Mouse (Mus musculus): ENCODE data around the gene Olfr315.
"Not testable (repeated sequence)": the region's sequence is repeated elsewhere in the genome, so short reads cannot be mapped to it uniquely, and the experiment has no call there.

Olfr315 gene

DNA sequence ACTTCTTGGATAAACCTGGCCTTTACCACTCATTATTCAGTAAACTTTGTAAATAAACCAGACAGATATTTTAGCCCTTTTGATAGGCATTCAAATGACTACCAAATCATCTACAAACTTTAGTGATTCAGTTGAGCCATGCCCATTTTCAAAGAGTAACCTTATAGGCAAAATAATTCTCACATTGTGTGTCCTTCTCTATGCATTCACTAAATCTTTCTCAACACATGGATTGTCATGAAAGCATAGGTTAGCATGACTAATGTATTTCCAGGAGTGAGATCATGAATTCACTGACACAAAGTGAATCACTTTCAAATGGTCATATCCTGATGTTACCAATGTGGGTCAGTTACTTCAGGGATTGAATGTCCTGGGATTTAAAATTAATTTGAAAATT is at the start of gene Olfr315:
Gene Olfr315 (plus strand): TSS at position 301 of the 400 bp plus-strand sequence.
- DNase-seq (ENCODE audit: low read depth, low spot score), result no peak

DNA sequence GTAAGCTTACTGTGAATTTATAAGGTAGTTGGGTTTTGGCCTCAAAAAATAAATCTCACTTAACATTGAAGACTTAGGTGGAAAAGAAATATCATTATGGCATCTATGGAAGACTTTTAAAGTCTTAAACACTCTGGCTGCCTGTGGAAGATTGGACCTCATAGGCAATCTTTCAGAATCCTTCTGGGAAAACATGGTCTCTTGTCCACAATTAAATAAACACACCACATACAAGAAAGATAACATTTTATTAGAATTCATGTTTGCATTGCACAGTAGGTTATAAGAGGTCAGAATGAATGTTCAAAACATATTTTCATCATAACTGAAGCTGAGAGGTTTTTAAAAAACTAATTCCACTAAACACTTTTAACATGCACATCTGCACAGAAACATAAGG is 49.1 kb upstream of the Olfr315 start, which contains the start of gene Olfr318:
Gene Olfr318 (minus strand): TSS at position 101 of the 400 bp plus-strand sequence.
- DNase-seq (ENCODE audit: low read depth, low spot score), result no peak

DNA sequence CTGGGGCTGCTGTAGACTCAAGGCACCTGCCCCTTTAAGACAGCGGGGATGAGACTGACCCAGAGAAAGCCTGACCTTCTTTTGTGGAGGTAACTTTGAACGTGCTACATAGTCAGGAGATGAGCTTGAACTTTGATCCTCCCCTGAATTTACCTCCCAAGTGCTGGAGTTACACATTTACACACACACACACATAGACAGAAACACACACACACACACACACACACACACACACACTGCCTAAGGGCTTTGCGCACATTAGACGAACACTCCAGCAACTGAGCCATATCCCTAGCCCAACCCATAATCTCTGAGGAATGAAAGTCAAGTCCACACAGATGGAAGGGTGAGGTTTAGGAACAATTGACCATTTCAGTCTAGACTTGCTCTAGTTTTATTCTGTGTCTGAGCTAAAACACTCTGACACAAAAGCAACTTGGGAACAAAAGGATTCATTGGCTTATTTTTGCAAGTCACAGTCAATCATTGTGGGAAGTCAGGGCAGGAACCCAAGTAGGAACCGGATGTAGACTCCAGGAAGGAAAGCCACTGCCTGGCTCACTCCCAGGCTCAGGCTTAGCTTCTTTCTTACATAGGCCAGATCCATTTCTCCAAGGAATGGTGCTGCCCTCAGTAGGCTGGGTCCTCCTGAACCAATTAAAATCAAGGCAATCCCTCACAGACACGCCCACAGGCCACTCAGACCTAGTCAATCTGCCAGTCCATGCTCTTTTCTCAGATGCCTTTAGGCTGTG is 44.9 kb upstream of the Olfr315 start:
- DNase-seq (ENCODE audit: low read depth, low spot score), result not testable (repeated sequence)

DNA sequence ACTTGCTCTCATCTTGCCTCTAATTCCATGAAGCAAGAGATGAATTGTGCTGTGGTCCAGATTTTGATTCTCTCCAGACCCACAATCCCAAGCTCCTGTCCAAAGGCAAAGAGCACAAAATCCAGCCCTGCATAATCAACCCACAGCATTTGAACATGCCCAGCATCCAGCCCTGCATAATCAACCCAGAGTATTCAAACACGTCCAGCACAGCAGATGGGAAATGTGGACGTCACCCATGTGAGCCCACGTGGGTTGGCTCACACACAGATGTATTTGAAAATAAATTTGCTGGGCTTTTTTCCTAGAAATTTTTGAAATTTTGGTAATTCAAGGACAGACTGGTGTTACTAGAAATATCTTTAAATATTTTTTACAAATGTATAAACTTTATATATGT is 39.6 kb upstream of the Olfr315 start:
- no peak for DNase-seq (ENCODE audit: low read depth, low spot score)

DNA sequence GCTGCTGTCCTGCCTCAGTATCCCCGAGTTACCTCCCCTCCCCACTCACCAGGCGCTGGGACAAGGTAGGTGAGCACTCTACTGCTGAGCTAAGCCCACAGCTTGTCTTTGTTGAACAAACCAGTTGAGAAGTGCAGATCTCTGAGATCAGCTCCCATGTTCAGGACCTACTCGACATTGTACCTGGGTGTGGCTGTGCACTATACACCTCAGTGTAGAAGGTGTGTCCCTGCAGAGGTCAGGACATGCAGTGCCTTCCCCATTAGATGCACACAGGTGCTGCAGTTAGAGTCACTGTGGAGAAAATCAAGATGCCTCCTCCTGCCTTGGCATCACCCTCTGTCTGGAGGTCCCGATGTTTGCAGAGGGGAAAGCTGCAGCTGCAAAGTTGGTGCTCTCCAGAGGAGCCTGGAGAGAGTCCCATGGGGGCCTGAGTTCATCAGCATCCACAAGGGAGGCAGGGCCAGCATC is 34.2 kb upstream of the Olfr315 start, which contains the start of gene Olfr317:
Gene Olfr317 (minus strand): TSS at position 421 of the 471 bp plus-strand sequence.
- DNase-seq (ENCODE audit: low read depth, low spot score), result no peak

DNA sequence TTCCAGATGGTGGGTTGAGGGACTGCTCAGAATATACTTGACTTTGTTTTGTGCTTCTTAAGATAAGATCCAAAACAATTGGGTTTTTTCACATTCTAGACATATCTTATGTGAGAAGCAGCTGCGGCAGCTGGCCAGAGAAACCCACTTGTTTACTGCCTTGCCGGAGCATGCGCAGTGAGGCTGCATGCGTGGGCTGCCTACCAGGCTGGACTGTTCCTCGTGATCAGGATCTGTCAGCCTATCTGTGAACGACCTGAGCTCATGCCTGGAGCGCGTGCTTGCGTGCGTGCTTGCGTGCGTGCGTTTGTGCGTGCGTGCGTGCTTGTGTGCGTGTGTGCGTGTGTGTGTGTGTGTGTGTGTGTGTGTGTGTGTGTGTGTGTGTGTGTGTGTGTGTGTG is 21.9 kb upstream of the Olfr315 start:
- not testable (repeated sequence) for DNase-seq (ENCODE audit: low read depth, low spot score)

DNA sequence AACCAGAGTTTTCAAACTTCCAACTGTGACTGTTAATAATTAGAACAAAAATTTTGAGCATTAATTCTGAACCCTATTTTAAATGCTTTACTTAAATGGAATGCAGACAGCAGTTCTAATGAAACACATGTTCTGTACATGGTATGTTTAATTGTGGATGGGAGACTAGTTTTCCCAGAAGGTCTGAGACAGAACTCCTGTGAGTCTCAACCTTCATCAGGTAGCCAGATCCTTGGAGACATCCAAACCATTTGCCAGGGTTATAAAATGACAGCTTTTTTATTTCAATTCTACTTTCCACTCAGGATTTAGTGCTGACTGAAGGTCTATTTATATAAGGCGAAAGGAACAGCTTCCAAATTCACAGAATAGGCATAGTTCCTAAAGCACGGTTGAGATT is 20.6 kb upstream of the Olfr315 start, which contains the start of gene Olfr316:
Gene Olfr316 (plus strand): TSS at position 301 of the 400 bp plus-strand sequence.
- DNase-seq (ENCODE audit: low read depth, low spot score), result no peak

DNA sequence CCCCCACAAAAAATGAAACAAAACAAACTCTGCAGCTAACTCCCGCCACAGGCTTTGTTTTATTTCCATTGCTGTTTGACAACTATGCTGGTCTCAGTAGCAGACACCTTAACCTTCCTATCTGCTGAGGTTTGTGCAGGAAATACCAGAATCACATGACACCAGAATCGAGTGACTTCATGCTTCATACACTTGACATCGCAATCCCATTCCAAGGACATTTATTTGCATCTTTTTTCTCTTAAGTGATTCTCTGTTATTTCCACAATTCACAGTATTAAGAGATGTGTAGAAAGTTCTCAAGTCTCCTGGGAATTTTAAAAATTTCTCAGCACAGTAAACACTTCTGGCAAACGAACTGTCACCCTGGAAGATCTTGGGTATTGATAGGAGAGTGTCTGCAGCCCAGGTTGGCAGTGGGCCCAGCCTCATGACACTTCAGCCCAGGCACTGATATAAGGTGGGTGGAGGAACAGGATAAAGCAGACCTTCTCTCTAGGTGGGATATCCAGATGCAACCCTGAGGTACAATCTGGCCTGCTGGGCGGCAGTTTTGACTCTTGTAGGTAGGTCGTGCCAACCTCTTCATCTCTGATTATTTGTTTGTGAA is 9.6 kb downstream of the Olfr315 start, which contains the start of gene Olfr314:
Gene Olfr314 (plus strand): TSS at position 473 of the 610 bp plus-strand sequence.
- no peak for DNase-seq (ENCODE audit: low read depth, low spot score)

DNA sequence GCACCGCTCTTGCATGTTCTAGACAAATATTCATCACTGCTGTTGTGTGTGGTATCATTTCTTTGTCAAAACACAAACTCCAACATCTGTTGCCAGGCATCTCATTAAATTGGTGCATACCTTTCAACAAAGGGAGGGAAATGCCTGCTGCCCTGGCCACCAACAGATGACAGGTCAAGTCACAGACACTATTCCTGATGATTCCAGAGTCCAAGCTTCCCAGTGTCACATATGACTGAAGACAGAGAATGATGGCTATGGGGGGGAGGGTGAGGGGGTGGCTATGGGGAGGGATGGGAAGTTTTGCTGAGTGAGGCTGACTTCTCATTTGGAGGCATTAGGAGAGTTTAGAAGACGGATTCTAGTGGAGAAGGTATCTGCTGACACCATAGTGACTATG is 11.2 kb downstream of the Olfr315 start:
- DNase-seq (ENCODE audit: low read depth, low spot score), result no peak

DNA sequence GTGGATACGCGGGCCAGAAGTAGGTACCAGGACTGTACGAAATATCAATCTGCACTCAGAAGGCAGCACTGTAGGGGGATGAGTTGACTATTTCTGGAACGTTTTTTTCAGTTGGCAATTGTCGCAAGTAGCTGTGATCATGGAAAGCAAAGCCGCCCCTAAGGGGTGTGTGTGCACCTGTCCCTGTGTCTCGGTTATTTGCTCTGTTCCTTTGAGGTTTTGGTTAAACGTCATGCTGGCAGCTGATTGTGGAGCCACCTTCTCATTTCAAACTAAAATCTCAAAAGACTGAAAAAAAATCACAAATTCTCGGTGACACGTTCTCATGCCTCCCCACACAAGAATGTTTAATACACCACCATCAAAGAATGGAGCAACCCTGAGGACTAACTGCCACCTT is 14.7 kb downstream of the Olfr315 start:
- DNase-seq (ENCODE audit: low read depth, low spot score), result peak; percentile 21

DNA sequence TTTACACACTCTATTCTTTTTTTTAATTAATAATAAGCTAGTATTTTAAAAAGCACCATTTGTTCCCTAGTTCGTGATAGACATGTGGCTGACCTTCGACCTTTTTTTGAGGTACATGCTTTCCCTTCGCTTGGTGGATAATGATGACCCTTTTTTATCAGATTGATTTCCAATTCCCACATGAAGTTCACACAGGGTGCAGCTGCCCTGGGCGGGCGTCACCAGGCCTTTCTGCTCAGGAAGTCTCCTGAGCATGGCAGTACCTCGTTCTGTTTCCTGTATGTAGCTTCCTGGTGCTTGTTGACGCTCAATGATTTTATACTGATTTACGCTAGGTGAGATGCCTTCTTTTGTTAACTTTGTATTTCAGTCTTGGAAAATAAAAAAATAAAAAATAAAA is 15.4 kb downstream of the Olfr315 start:
- DNase-seq (ENCODE audit: low read depth, low spot score), result peak; percentile 42

DNA sequence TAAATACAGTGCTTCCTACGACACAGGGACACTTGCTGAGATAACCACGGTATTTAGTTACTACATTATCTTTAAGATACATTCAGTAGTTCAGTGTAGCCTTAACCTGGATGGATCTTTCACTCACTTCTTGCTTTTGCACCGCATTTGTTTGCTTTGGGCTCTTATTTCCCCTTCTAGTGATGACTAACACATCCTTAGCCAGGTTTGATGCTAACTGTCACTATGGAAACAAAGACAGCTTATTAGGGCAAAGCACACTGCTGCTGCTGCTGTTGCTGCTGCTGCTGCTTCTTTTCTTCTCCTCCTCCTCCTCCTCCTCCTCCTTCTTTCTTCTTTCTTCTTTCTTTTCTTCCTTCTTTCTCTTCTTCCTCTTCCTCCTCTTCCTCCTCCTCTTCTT is 16.5 kb downstream of the Olfr315 start:
- peak; percentile 20 for DNase-seq (ENCODE audit: low read depth, low spot score)

DNA sequence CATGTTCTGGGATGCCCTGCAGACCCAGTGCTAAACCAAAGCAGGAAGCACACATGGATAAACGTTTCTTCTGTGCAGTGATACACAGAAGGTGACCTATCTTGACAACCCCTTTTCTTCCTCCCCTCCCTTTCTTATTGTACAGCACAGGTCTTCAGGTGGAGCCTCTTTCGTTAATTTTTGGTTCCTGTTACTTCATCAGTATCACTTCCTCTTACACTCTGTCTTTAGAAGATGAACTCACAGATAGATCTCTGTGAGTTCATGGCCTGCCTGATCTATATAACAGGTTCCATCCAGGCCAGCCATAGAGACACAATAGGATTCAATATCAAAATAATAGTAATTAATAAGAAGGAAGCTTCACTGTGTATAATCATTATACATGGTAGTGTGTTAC is 17.1 kb downstream of the Olfr315 start:
- DNase-seq (ENCODE audit: low read depth, low spot score), result no peak

DNA sequence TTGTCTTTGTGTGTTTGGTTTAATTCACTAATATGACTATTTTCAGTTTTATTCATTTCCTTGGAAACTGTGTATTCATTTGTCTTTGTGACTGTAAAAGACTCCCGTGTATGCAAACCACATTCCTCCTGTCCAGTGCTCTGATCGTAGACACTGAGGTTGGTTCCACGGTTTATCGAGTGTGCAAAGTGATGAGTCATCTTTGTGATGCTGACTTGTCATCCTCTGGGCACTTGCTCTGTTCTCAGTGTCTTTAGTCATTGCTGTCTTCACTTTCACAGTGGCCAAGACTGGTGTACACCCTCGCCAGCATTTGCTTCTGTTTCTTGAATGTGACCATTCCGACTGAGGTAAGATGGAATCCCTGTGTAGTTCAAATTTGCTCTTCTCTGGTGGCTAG is 17.7 kb downstream of the Olfr315 start:
- DNase-seq (ENCODE audit: low read depth, low spot score), result no peak

DNA sequence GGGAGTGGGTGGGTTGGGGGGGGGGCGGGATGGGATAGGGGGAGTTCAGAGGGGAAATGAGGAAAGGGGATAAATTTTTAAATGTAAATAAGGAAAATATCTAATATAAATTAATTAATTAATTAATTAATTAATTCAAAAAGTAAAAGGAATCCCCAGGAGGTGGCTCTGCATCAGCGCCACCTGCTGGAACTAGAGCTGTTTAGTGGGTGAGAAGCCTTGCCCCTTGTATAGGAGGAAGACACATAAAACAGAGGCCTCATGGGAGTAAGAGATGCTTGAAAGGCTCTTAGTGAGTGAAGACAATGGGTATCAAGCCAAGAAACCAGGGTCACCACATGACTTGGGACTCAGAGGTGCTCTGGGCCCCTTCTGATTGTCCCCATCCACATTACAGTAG is 22.9 kb downstream of the Olfr315 start:
- peak; percentile 28 for DNase-seq (ENCODE audit: low read depth, low spot score)

DNA sequence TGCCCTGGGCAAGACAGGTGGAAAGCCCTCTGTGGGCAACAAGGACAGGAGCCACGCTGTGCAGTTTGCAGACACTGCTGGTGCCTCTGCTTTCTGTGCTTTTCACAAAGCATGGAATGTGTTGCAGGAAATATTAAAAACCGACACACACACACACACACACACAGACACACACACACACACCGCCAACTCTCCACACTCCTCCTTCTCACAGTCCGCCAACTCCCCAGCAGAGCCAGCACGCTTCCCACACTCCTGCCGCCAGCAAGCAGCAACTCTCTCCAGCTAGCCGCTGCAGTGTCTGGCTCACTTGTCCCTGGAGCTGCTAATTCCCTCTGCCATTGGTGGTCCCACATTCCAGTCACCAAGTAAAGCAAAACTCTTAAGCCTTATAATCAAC is 23.9 kb downstream of the Olfr315 start:
- DNase-seq (ENCODE audit: low read depth, low spot score), result no peak

DNA sequence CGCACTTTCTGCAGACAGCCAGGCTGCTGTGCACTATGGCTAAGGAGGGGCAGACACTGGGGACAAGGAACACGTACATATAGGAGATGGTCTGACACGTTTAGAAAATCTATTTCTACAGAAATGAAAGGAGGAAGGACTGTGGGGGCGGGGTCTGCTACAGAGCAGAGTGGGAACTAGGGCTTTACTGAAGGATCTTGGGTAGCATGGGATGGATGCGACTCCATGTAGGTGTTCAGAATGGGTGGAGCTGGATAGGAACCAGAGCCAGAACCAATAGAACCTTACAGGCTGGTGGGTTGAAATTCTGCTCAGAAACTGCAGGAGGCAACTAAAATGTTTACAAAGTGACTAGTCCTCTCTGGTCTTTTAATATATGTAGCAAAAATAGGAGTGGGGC is 26.8 kb downstream of the Olfr315 start:
- DNase-seq (ENCODE audit: low read depth, low spot score), result no peak

DNA sequence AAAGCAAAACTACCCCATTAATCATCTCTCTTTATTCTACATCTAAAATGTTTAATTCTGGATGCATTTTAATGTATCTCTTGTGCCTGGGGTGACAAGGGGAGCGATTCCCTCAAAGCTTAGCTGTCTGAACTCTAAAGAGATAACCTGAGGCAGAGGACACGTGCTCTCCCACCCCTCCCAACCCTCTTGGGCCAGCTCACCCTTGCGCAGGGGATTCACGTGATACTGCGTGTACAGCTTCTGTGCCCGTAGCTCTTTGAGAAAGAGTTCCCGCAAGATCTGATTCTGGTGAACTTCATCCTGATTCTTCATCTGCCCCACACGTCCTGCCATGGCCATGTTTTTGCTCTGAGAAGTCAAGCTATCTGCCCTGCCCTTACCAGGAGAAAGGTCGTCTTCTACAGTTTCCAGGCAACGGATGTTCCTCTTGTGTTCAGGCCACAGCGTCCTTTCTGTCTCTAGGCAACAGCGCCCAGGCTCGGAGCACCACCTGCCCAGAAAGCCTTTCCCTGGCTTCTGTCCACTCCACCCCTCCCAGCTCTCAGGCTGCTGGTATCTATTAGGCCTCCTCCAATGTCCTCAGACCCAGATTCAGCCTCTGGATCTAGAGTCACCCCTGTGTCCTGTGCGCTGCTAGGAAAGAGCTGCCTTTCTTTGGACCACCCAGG is 28.7 kb downstream of the Olfr315 start, which contains the start of gene Fam183b:
Gene Fam183b (minus strand): TSS at position 403 of the 671 bp plus-strand sequence.
- DNase-seq (ENCODE audit: low read depth, low spot score), result peak; percentile 39

DNA sequence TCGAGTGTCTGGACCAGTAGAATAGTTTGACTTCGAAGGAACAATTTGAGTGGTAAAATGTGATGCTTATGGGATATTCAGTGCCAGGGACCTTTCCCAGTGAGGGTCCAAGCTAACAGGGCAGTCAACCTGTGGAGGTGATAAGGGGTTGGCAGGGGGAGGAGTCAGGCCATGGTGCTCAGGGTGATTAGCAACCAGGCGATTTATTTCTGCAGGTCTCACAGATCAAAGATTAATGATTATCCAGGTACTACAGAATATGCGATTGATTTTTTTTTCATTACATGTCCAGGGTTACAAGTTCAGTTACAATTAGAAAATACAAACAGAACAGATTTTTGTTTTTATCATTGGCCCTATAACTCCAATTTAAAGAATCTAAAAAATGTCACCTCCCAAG is 30.9 kb downstream of the Olfr315 start:
- no peak for DNase-seq (ENCODE audit: low read depth, low spot score)

DNA sequence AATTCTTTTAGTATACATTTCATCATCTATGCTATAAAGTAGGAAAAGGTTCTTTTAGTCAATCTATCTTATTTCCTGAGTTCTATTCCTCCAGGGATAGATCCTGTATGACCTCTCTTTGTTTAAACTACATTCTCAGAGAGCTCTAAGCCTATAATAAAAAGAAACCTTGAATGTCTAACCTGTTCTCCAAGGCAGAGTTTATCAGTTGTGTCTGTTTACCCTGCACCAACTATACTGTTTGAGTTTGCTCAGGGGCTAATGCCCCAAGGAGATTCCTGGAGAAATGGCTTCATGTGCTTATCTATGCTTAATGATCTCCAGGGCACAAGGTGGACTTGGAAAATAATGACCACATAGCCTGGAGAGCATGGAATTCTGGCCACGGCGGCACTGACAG is 31.4 kb downstream of the Olfr315 start:
- no peak for DNase-seq (ENCODE audit: low read depth, low spot score)

DNA sequence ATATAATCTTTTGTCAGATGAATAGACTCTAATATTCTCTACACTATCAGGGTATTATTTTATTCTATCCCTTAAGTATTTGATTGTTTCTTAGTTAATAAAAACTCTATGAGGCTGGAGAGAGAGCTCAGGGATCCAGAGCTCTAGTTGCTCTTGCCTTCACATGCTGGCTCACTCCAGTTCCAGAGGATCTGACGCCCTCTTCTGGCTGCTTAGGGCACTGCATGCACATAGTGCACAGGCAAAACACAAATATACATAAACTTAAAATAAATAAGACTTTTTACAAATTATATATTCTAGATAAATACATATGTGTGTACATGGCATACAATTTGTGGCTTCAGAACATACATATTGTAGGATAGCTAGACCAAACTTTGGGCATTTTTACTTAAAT is 39.0 kb downstream of the Olfr315 start:
- DNase-seq (ENCODE audit: low read depth, low spot score), result peak; percentile 21

DNA sequence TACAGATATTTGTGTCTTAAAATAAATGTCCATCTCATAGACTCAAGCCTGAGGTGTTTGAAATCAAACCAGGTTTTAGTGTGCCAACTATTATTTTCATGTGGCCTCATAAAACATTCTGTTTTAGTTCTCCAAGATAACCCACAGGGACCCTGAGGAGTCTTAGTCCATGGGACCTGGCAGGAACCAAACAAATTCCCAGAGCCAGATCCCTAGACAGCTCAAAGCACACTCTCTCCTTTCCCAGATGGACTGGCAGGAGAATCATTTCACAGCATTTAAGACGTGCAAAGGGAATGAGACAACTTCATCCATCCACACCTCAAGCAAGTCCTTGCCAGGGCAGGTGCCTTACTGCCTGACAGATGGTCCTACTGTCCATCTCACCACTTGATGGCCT is 41.7 kb downstream of the Olfr315 start, which contains the start of gene Olfr313:
Gene Olfr313 (plus strand): TSS at position 301 of the 400 bp plus-strand sequence.
- DNase-seq (ENCODE audit: low read depth, low spot score), result not testable (repeated sequence)
